Mouse (Mus musculus) cortical plate, adult 2 months (tissue): ENCODE measurements around the gene Nol6.

Experiments used
- CTCF ChIP-seq: fragments of 200-500 bp; IDR thresholded peaks from 2 replicates; pipeline ENCODE4 v1.5.1; 2011; ENCODE audit warnings: mild to moderate bottlenecking, control low read depth, low read length; ENCODE audit not compliant: insufficient read depth; ENCODE audit errors: extremely low read depth
- POLR2A ChIP-seq: fragments of 200-500 bp; IDR thresholded peaks from 2 replicates; pipeline ENCODE4 v1.6.1; 2011; ENCODE audit warnings: mild to moderate bottlenecking, low read length, control low read depth; ENCODE audit not compliant: insufficient read depth; ENCODE audit errors: extremely low read depth

- no peak for TF ChIP-seq CTCF
- no peak for TF ChIP-seq POLR2A
These were observed 26.2 kb downstream of the Nol6 start, which contains the start of gene Aqp3 for GRCm38 (mm10) chr4:41097871-41098576.
